Mouse (Mus musculus) gastrocnemius, adult 2 months (tissue): ENCODE measurements around the gene Tstd1. TPM values are rescaled to one million over a fixed set of nuclear protein-coding genes. Genes with fewer than 3 reads are reported as not detected.

Source experiments
- DNase-seq: peaks from one replicate; pipeline ENCODE4 v3.0.0; 2022
- H3K27ac ChIP-seq: fragments of 200-600 bp; 2 replicates; pipeline ENCODE4 v1.8.1; 2022; ENCODE audit warnings: mild to moderate bottlenecking
- H3K4me3 ChIP-seq: fragments of 200-600 bp; 2 replicates; pipeline ENCODE4 v1.8.1; 2022; ENCODE audit warnings: mild to moderate bottlenecking, moderate library complexity
- CTCF ChIP-seq: fragments of 200-600 bp; IDR thresholded peaks from 2 replicates; pipeline ENCODE4 v1.8.1; 2022; ENCODE audit warnings: antibody characterized with exemption, mild to moderate bottlenecking, moderate library complexity
- intact Hi-C: fragments of 180-260 bp; cut with DNase I; formaldehyde crosslinking; loops from one replicate; pipeline ENCODE4 v1.15.1; 2025
- long read RNA-seq, 2 experiments: library from polyadenylated mRNA; stranded (forward); transcript quantifications; one replicate each; pipeline ENCODE4 v2.0.0; 2021
- total RNA-seq, 2 experiments: library from RNA; stranded (reverse); gene quantifications; 2 replicates each; pipeline ENCODE4 v1.2.3; 2021

Gene Tstd1
- under 1 TPM; 0.84 to 0.92 TPM for total RNA-seq
- long read RNA-seq, experiment 1, result 0 reads
- long read RNA-seq, experiment 2, result 0 reads

- no peak for TF ChIP-seq CTCF
Measured at GRCm38 (mm10) chr1:171418660-171419059, at the start of gene Tstd1. Gene Tstd1 (plus strand): TSS chr1:171418872.

DNA sequence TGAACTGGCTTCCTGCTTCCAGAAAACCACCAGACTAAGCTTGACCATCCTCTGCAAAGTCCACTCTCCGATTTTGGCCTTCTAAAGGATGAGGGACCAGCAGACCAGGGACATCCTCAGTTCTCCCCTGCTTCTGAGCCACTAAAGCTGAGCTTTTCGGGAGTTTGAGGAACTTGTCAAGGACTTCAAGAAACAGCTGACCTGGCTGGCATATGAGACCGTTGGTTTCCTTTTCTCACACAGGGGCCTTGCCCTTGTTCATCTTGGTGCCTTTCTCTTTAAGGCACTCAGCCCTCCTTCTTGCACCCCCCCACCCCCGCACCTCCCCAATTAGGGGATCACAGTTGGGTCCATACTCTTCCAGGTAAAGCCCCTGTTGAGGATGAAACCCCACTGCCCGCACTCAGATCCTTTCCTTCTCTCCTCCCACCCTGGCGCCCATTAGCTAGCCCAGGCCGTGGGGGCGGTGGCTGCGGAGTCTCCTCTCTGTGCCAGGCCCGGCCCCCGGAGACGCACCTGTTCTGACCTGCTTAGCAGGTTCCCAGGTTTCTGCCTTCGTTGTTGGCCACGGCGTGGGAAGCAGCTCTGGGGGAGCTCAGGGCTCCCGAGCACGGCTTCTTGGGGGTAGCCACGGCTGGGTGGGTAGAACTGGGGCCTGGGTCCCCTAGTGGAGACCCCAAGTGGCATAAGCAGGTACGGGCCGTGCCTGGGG is 48.7 kb upstream of the Tstd1 start, which contains the start of gene Nectin4:
Gene Nectin4 (plus strand): TSS at position 255 of the 712 bp plus-strand sequence.
- DNase-seq, result no peak
- no peak for TF ChIP-seq CTCF
- Histone ChIP-seq H3K4me3 (no peak within 1 kb of the TSS), H3K27ac (no peak within 1 kb of the TSS)
- intact Hi-C loops, result loop anchor here (10.0 kb wide), 1 partner anchor 195 kb away; no protein-coding TSS in a partner anchor

More at GRCm38 (mm10) chr1:171418660-171419059, at the start of gene Tstd1:
- H3K4me3 ChIP-seq, result no peak within 1 kb of the TSS
- intact Hi-C loops, result loop anchor here (10.0 kb wide), 1 partner anchor 56 kb away; no protein-coding TSS in a partner anchor
- no peak for DNase-seq
- no peak within 1 kb of the TSS for H3K27ac ChIP-seq

DNA sequence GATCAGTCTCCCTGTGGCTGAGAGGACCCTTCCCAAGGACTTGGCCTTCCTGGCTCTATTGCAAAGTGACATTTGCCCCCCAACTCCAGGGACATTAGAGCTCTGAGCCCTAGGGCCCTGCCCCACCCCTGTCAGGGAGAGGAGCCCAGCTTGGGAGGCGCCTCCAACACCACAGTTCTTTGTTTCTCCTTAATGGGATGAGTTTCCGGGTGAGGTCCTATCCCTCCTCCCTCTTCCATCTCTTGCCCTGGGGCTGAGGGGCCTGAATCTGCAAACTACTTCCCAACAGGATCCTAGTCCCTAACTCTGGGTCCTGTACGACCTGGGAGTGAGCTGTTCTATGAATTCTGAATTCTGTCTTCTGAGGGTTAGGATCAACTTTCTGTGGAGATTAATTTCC is 45.8 kb upstream of the Tstd1 start:
- DNase-seq, result no peak
- intact Hi-C loops, result no loop called here
- Histone ChIP-seq H3K4me3 (no peak overlapping the region), H3K27ac (no peak overlapping the region)
- no peak for TF ChIP-seq CTCF

DNA sequence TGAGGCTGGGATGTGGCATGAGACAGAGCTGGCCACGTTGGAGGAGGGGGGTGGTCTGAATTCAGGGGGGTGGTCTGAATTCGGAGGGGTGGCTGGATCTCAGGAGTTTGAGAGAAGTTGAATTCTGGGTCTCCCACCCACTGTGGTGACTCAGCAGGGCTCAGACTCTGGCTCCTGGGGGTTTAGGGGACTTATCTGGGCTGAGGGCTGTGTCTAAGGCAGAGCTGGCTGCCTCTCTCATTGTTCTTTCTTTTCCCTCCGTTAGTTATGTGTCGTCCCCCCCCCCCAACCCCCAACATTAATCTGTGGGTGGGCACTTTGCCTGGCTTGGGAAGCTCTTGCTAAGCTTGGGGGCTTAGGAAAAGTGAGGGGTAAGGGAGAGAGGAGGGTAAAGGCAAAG is 44.7 kb upstream of the Tstd1 start:
- intact Hi-C loops, result no loop called here
- no peak overlapping the region for H3K27ac ChIP-seq
- H3K4me3 ChIP-seq, result no peak overlapping the region
- DNase-seq, result no peak
- no peak for TF ChIP-seq CTCF

DNA sequence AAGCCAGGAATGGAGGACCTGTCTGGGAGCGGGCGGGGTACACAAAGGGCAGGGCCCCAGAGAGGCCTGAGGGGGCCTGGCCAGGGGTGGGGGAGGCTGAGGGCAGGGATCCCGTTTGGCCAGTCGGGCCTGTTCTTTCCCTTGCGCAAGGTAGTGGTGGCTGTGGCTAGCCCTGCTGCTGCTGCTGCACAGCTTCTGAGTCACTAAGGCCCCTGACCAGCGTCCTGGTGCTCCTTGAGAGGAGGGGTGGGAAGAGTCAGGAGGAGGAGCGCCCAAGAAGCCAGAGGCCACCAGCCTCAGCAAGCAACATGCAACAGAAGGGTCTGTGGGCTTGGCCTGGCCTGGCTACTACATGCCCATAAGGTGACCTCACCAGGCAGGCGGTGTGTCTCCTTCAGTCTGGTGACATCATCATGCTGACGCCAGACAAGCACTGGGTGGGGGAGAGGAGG is 43.0 kb upstream of the Tstd1 start:
- intact Hi-C loops, result no loop called here
- Histone ChIP-seq H3K27ac (no peak overlapping the region), H3K4me3 (no peak overlapping the region)
- TF ChIP-seq CTCF, result no peak
- no peak for DNase-seq

GRCm38 (mm10) chr1:171378298-171378697 is 40.4 kb upstream of the Tstd1 start:
- no peak for TF ChIP-seq CTCF
- no peak for DNase-seq
- intact Hi-C loops, result no loop called here
- Histone ChIP-seq H3K4me3 (no peak overlapping the region), H3K27ac (no peak overlapping the region)

DNA sequence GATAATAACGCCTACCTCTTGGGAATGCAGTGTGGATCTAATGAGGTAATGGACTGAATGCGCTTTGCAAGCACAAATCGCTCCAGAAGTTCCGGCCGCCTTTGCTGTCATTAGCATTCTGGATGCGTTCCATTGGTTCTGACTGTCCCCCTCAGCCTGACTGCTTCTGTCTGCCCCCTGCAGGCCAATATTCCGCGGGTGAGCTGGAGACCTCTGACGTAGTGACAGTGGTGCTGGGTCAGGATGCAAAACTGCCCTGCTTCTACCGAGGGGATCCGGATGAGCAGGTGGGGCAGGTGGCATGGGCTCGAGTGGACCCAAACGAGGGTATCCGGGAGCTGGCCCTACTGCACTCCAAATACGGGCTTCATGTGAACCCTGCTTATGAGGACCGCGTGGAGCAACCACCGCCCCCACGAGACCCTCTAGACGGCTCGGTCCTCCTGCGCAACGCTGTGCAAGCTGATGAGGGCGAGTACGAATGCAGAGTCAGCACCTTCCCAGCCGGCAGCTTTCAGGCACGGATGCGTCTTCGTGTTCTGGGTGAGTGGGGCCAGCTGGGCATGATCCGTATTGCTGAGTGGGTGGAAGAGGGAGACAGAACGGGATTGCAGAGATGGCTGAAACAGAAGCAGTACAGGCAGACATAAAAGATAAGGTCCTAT is 38.6 kb upstream of the Tstd1 start:
- TF ChIP-seq CTCF, result peak; percentile 73
- no peak overlapping the region for H3K27ac ChIP-seq
- peak overlapping the region; percentile 53 for H3K4me3 ChIP-seq
- intact Hi-C loops, result no loop called here
- peak; percentile 82 for DNase-seq

DNA sequence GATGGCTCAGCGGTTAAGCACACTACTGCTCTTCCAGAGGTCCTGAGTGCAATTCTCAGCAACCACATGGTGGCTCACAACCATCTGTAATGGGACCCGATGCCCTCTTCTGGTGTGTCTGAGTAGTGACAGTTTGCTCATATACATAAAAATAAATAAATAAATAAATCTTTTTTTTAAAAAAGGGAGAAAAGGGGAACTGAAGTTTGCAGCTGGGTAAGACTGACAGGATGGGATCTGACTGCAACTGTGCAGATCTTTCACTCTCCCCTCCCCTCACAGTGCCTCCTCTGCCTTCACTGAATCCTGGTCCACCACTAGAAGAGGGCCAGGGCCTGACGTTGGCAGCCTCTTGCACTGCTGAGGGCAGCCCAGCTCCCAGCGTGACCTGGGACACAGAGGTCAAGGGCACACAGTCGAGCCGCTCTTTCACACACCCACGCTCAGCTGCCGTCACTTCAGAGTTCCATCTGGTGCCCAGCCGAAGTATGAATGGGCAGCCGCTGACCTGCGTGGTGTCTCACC is 36.5 kb upstream of the Tstd1 start:
- DNase-seq, result no peak
- H3K27ac ChIP-seq, result no peak overlapping the region
- peak; percentile 3; the same call in 1 of the 2 replicates for TF ChIP-seq CTCF
- intact Hi-C loops, result no loop called here
- no peak overlapping the region for H3K4me3 ChIP-seq

GRCm38 (mm10) chr1:171384361-171384760 is 34.3 kb upstream of the Tstd1 start:
- TF ChIP-seq CTCF, result no peak
- H3K4me3 ChIP-seq, result no peak overlapping the region
- no peak overlapping the region for H3K27ac ChIP-seq
- DNase-seq, result no peak
- intact Hi-C loops, result no loop called here

GRCm38 (mm10) chr1:171385171-171385570 is 33.5 kb upstream of the Tstd1 start:
- no peak for TF ChIP-seq CTCF
- Histone ChIP-seq H3K27ac (no peak overlapping the region), H3K4me3 (no peak overlapping the region)
- no peak for DNase-seq
- intact Hi-C loops, result no loop called here

GRCm38 (mm10) chr1:171387099-171387498 is 31.6 kb upstream of the Tstd1 start:
- peak; percentile 33; the same call in 1 of the 2 replicates for TF ChIP-seq CTCF
- no peak for DNase-seq

DNA sequence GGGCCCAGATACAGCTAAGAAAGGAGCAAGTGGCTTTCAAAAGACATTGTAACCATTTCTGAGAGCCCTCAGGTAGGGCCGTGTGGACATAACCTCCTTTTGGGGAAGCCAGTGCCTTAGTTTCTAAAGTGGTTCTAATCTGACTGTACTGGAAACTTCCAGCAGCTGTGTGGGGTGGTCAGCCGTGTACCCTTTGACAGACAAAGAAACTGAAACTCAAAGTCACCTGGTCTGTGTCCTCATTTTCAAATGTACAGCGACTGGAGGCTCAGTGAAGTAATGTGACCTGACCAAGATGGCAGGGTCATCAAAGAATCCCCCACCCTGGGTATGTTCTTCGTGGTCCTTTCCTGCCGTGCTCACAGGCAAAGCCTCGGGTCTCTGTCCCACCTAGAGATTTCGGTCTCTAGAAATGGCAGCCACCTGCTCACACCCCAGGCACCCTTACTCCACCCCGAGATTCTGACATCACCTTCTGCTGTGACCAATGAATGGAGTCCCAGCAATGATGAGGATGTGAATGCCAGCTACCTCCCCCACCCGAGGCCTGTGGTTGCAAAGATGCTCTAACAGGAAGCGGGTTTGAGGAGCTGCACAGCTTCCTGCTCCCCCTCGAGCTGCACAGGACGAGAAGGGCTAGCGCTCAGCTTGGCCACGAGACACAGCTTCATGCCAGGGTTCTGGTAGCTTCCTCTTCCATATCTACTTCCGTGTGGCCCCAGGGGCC is 30.1 kb upstream of the Tstd1 start, which contains the start of gene Arhgap30:
Gene Arhgap30 (plus strand): TSS at position 579 of the 727 bp plus-strand sequence.
- H3K4me3 ChIP-seq, result peak within 1 kb of the TSS; percentile 45
- no peak for TF ChIP-seq CTCF
- intact Hi-C loops, result no loop called here
- DNase-seq, result peak; percentile 43
- H3K27ac ChIP-seq, result peak within 1 kb of the TSS; percentile 54

More at GRCm38 (mm10) chr1:171387099-171387498, 31.6 kb upstream of the Tstd1 start:
- intact Hi-C loops, result no loop called here
- Histone ChIP-seq H3K4me3 (no peak overlapping the region), H3K27ac (no peak overlapping the region)
